Mouse (Mus musculus) G1E (cell line): Measurements from ENCODE around the gene 4930548H24Rik. TPM values are rescaled to one million over a fixed set of nuclear protein-coding genes. Genes with fewer than 3 reads are reported as not detected.

Experiments
- ATAC-seq: 2 replicates; pipeline ENCODE4 v1.8.0; 2016; ENCODE audit warnings: mild to moderate bottlenecking; ENCODE audit not compliant: insufficient number of reproducible peaks, poor library complexity, low FRiP score, severe bottlenecking; ENCODE audit errors: extremely low read depth
- DNase-seq: peaks from one replicate; pipeline ENCODE4 v3.0.0; 2012; ENCODE audit warnings: low spot score
- H3K27me3 ChIP-seq: 2 replicates; pipeline ENCODE4 v1.6.1; 2012; ENCODE audit warnings: mild to moderate bottlenecking, low read length, inconsistent platforms; ENCODE audit not compliant: insufficient read depth
- H3K36me3 ChIP-seq: replicated peaks from 2 replicates; pipeline ENCODE3; 2012; ENCODE audit warnings: mild to moderate bottlenecking, inconsistent platforms
- H3K4me1 ChIP-seq: 2 replicates; pipeline ENCODE4 v1.6.1; 2012; ENCODE audit warnings: low read depth, low read length, inconsistent platforms, mixed read lengths; ENCODE audit not compliant: insufficient read depth
- H3K4me3 ChIP-seq: 2 replicates; pipeline ENCODE4 v1.5.1; 2012; ENCODE audit warnings: low read depth, mild to moderate bottlenecking, inconsistent platforms, low read length, moderate library complexity, mixed read lengths
- H3K9me3 ChIP-seq: replicated peaks from 2 replicates; pipeline ENCODE4 v1.6.1; 2012; ENCODE audit warnings: inconsistent platforms
- CTCF ChIP-seq: IDR thresholded peaks from 2 replicates; pipeline ENCODE4 v1.5.1; 2012; ENCODE audit warnings: low read depth, low read length, inconsistent platforms, mixed read lengths
- GATA1 ChIP-seq: IDR thresholded peaks from 2 replicates; pipeline ENCODE4 v1.6.1; 2012; ENCODE audit warnings: borderline replicate concordance, low read length, inconsistent platforms, mixed read lengths
- GATA2 ChIP-seq: IDR thresholded peaks from 2 replicates; pipeline ENCODE4 v1.6.1; 2012; ENCODE audit warnings: low read depth, low read length, inconsistent platforms, borderline replicate concordance
- POLR2AphosphoS5 ChIP-seq: IDR thresholded peaks from 2 replicates; pipeline ENCODE4 v1.6.1; 2012; ENCODE audit warnings: low read depth, low read length, inconsistent platforms; ENCODE audit not compliant: insufficient replicate concordance
- TAL1 ChIP-seq: conservative IDR thresholded peaks from 2 replicates; pipeline ENCODE4 v1.6.1; 2012; ENCODE audit warnings: low read depth, low read length, inconsistent platforms, mixed read lengths
- polyA plus RNA-seq: library from polyadenylated mRNA; stranded (reverse); fragments of >175 nt; gene quantifications from 2 replicates; pipeline ENCODE4 v1.2.3, GENCODE M21; 2012
- total RNA-seq, 2 experiments: library from RNA; stranded (forward) in 1 of 2; stranded (reverse) in 1 of 2; fragments of 200-1000 nt in 1 of 2; fragments of >200 nt in 1 of 2; fragmentation: Nextera tagmentation in 1 of 2; gene quantifications; 2 replicates each; pipeline ENCODE4 v1.2.3; 2014 to 2017

Gene 4930548H24Rik
- 0.34 TPM in 1 of 2 replicates, not detected in the other for total RNA-seq (2014; fragmentation: Nextera tagmentation)
- 0.29 and 0.55 TPM in 2 replicates for total RNA-seq (2017)
- not detected in 2 replicates for polyA plus RNA-seq

DNA sequence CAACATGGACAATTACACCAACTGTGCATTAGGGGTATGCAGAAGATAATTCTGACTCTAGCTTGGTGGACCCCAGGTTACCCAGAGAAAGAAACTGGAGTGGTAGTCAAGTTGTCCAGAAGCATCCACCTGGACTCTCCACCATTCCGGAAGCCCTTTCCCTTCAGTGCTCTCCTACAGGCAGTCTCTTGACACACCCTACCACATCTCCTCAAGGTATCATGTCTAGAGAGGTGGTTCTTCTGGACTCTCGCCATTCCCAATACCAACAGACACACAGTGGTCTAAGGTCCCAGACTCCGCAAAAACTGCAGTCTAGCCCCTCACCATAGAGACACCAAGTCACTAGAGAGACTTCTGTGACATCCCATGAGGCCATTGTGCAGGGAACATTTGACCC lies at the start of gene 4930548H24Rik:
4930548H24Rik (plus strand) TSS at position 301 of the 400 bp plus-strand sequence.
- Histone ChIP-seq H3K27me3 (peaks cover 5% of the 10 kb centered on the region; the same call in 1 of the 2 replicates), H3K4me3 (no peak within 1 kb of the TSS), H3K9me3 (no peaks in the 10 kb centered on the region), H3K4me1 (no peaks in the 10 kb centered on the region), H3K36me3 (peaks cover 47% of the 10 kb centered on the region)
- TF ChIP-seq GATA2 (no peak), TAL1 (no peak), CTCF (no peak), GATA1 (no peak), POLR2AphosphoS5 (no peak)
- ATAC-seq (no peak), DNase-seq (no peak)

DNA sequence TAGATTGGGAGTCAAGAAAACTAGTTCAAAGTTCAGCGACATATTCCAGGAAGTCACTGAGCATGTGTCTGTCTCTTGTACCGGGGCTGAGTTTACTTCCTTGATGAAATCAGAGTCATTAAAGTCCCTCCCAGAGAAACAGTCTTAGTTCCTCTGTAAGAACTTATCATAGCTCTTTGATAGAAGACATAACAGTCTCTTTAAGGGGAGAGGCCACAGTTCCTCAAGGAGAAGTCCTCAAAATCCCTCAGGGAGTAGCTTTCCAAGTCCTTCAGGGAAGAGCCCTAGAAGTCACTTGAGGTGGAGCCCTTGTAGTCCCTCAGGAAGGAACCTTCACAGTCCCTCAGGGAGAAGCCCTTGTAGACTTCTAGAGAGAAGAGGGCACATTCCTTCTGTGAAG lies 34.2 kb upstream of the 4930548H24Rik start:
- no peak for TF ChIP-seq POLR2AphosphoS5
- Histone ChIP-seq H3K36me3 (peaks cover 7% of the 10 kb centered on the region), H3K27me3 (no peaks in the 10 kb centered on the region), H3K9me3 (no peaks in the 10 kb centered on the region), H3K4me1 (peaks cover 22% of the 10 kb centered on the region), H3K4me3 (no peak overlapping the region)
- no peak for DNase-seq
- no peak for ATAC-seq

DNA sequence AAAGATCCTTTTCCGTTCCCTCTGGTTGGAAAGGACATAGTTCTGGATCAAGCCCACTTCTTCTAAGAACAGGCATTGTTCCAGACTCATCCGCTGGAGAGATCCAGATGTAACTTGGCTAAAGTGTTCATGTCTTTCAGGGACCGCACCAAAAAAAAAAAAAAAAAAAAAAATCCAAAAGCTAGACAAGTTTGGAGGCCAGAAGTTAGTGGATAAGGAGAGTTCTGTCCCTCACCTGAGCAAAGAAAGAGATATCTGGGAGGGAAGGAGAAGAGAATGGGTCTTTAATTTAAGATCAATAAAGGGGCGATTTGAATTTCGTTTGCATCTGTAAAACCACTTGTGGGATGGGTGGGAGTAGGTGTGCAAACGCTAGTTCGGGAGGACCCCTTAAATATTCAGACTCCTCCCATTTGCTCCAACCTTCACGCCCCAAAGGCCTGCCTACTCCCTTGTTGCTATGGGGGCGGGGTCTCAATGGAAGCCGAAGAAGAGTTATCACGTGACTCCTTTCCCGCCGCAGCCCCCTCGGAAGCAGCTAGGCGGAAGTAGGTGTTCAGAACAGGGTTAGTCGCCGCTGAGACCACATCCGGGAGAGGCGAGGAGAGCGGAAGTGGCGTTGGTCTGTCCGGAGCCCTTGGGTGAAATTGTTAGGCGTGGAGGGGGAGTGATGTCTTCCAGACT lies 33.5 kb upstream of the 4930548H24Rik start, which contains the start of gene Zfp512:
Zfp512 (plus strand) TSS at position 554 of the 684 bp plus-strand sequence.
- Histone ChIP-seq H3K4me3 (peak within 1 kb of the TSS; percentile 69), H3K4me1 (peaks cover 22% of the 10 kb centered on the region), H3K27me3 (no peaks in the 10 kb centered on the region), H3K9me3 (no peaks in the 10 kb centered on the region), H3K36me3 (peaks cover 7% of the 10 kb centered on the region)
- ATAC-seq = peak; percentile 97
- DNase-seq = peak; percentile 66
- TF ChIP-seq GATA1 = no peak
- no peak for TF ChIP-seq CTCF
- no peak for TF ChIP-seq POLR2AphosphoS5
- no peak for TF ChIP-seq TAL1
- no peak for TF ChIP-seq GATA2

DNA sequence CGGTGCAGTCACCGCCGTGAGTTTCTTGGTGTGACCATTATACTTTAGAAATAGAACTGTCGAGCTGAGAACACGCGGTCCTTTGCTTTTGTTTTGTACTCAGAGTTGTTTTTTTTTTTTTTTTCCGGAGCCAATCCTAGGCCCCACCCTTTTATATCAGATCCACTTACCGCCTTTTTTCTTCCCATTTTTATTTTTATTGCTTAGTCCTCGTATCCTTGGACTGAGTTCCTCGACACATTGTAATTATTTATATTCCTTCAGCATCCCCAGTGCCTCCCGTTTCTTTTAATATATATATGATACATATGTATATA lies 33.0 kb upstream of the 4930548H24Rik start:
- TF ChIP-seq GATA1 (no peak), GATA2 (no peak), POLR2AphosphoS5 (no peak), CTCF (no peak), TAL1 (no peak)
- no peaks in the 10 kb centered on the region for H3K27me3 ChIP-seq
- 0 out of 2 replicates have a peak, but pooled peaks have one; percentile 8 for ATAC-seq
- H3K4me3 ChIP-seq = peak overlapping the region; percentile 69
- no peak for DNase-seq
- H3K36me3 ChIP-seq = peaks cover 11% of the 10 kb centered on the region
- peaks cover 22% of the 10 kb centered on the region for H3K4me1 ChIP-seq
- no peaks in the 10 kb centered on the region for H3K9me3 ChIP-seq

GRCm38 (mm10) chr5:31452886-31453410 lies 32.6 kb upstream of the 4930548H24Rik start:
- peaks cover 22% of the 10 kb centered on the region for H3K4me1 ChIP-seq
- ATAC-seq (no peak), DNase-seq (no peak)
- H3K4me3 ChIP-seq = peak overlapping the region; percentile 69
- H3K9me3 ChIP-seq = no peaks in the 10 kb centered on the region
- peaks cover 12% of the 10 kb centered on the region for H3K36me3 ChIP-seq
- no peak for TF ChIP-seq GATA2
- no peak for TF ChIP-seq GATA1
- TF ChIP-seq CTCF = no peak
- no peak for TF ChIP-seq TAL1
- no peak for TF ChIP-seq POLR2AphosphoS5
- H3K27me3 ChIP-seq = no peaks in the 10 kb centered on the region

DNA sequence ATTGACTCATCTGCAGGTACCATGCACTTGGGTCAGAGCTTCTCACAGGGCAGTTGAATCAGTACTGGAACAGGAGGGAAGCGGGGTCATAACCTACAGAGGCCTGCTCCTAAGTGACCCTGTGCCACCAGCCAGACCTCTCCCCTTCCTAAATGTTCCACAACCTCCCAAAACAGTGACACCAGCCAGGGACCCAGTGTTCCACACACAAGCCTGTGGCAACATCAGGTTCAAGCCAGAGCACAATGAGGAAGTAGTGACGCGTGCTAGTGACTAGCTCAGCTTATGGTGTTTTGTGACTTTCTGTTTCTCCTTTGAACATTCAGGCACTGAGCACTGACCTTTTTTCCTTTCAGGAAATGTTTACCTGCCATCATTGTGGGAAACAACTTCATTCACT lies 17.7 kb upstream of the 4930548H24Rik start:
- H3K9me3 ChIP-seq = peaks cover 4% of the 10 kb centered on the region
- H3K27me3 ChIP-seq = no peaks in the 10 kb centered on the region
- H3K4me1 ChIP-seq = no peaks in the 10 kb centered on the region
- ATAC-seq (no peak), DNase-seq (no peak)
- H3K36me3 ChIP-seq = peaks cover 80% of the 10 kb centered on the region
- TF ChIP-seq POLR2AphosphoS5 (no peak), TAL1 (no peak), CTCF (no peak), GATA2 (no peak), GATA1 (no peak)
- H3K4me3 ChIP-seq = no peak overlapping the region

DNA sequence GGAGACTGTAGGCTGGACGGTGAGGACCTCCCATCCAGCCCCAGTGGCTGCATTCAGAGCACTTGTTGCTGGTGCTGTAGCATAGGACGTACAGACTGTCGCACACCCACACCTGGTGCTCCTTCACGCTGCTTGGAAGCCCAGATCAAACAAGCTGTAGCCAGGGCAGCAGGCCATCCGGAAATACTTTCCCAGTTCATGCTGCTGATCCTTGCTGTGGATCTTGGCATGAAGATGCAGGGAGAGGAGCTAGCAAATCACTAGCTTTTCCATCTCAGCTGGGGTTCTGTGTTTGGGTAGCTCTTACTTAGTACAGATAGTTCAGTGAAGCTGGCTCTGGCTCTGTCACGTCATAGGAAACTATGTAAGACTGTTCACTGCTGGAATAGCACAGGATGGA lies 15.8 kb upstream of the 4930548H24Rik start:
- Histone ChIP-seq H3K27me3 (no peaks in the 10 kb centered on the region), H3K9me3 (peaks cover 4% of the 10 kb centered on the region), H3K4me1 (no peaks in the 10 kb centered on the region), H3K36me3 (peaks cover 94% of the 10 kb centered on the region), H3K4me3 (no peak overlapping the region)
- ATAC-seq (no peak), DNase-seq (no peak)
- no peak for TF ChIP-seq CTCF
- no peak for TF ChIP-seq TAL1
- no peak for TF ChIP-seq POLR2AphosphoS5
- TF ChIP-seq GATA1 = no peak
- no peak for TF ChIP-seq GATA2
